Mouse (Mus musculus): ENCODE results near the gene Rhoa.

- TF ChIP-seq CTCF (IDR thresholded peaks at IDR 0.05; ENCODE audit: low read depth, low read length) (no peak), GATA2 (IDR thresholded peaks at IDR 0.05; ENCODE audit: borderline replicate concordance, low read depth, low read length) (no peak)
These were observed 34.0 kb upstream of the Rhoa start for GRCm38 (mm10) chr9:108271941-108272340.
